Mouse (Mus musculus) hindbrain, embryonic 13.5 days (tissue): ENCODE data around the gene Fgfbp1. TPM values are rescaled to one million over a fixed set of nuclear protein-coding genes. Genes with fewer than 3 reads are reported as not detected.

Source experiments
- ATAC-seq: fragments of 200-750 bp; cut with Nextera tagmentation; 2 replicates; pipeline ENCODE4 v1.8.0; 2017; ENCODE audit warnings: moderate TSS enrichment; ENCODE audit not compliant: low FRiP score
- H3K27ac ChIP-seq: fragments of 300-500 bp; sonication (generic); 2 replicates; pipeline ENCODE4 v1.5.1; 2015; ENCODE audit warnings: inconsistent platforms, mild to moderate bottlenecking, moderate library complexity
- H3K27me3 ChIP-seq: fragments of 300-500 bp; sonication (generic); 2 replicates; pipeline ENCODE4 v1.6.1; 2015; ENCODE audit warnings: mild to moderate bottlenecking, inconsistent platforms
- H3K36me3 ChIP-seq: fragments of 300-500 bp; sonication (generic); 2 replicates; pipeline ENCODE4 v1.6.1; 2015; ENCODE audit warnings: mild to moderate bottlenecking, inconsistent platforms
- H3K4me1 ChIP-seq: fragments of 300-500 bp; sonication (generic); replicated peaks from 2 replicates; pipeline ENCODE4 v1.6.1; 2015; ENCODE audit warnings: inconsistent platforms
- H3K4me2 ChIP-seq: fragments of 300-500 bp; sonication (generic); 2 replicates; pipeline ENCODE4 v1.6.1; 2015; ENCODE audit warnings: inconsistent platforms, mild to moderate bottlenecking, moderate library complexity
- H3K4me3 ChIP-seq: fragments of 300-500 bp; sonication (generic); 2 replicates; pipeline ENCODE4 v1.5.1; 2015; ENCODE audit warnings: mild to moderate bottlenecking, inconsistent platforms
- H3K9ac ChIP-seq: fragments of 300-500 bp; sonication (generic); 2 replicates; pipeline ENCODE4 v1.6.1; 2015; ENCODE audit warnings: mild to moderate bottlenecking, inconsistent platforms
- H3K9me3 ChIP-seq: fragments of 300-500 bp; sonication (generic); 2 replicates; pipeline ENCODE4 v1.6.1; 2016; ENCODE audit warnings: inconsistent platforms
- WGBS: fragments of 180-500 bp; shearing (Covaris S2); methylation state at CpG from one replicate; pipeline ENCODE4 v1.1.7; 2015; 5-methylcytosine and 5-hydroxymethylcytosine counted together
- polyA plus RNA-seq: library from polyadenylated mRNA; unstranded; fragments of >200 nt; fragmentation: Nextera tagmentation; extraction: Ambion mirVana; gene quantifications from 2 replicates; pipeline ENCODE4 v1.2.1, GENCODE M21; 2015

Fgfbp1 gene
- 2.5 and 2.8 TPM in 2 replicates for polyA plus RNA-seq

DNA sequence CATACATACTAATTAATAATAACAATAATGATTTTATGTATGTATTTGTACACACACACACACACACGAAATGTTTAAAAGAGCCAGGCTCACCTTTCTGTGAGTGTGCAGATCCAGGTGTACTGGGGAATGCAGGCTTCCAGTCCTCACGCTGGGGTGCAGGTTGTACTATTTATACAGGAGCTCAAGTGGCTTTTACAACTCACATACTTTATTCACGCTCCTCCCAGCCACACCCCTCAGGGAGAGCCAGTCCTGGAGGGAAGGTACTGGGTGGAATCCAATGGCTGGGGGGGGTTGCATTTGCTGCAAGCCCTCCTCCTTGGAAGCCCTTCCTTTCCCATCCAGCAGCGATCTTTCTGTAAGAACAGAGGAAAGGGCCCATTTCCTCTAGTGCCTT, at the start of gene Fgfbp1:
TSS of gene Fgfbp1 (minus strand) at position 160 of the 400 bp plus-strand sequence.
- no peak for ATAC-seq

DNA sequence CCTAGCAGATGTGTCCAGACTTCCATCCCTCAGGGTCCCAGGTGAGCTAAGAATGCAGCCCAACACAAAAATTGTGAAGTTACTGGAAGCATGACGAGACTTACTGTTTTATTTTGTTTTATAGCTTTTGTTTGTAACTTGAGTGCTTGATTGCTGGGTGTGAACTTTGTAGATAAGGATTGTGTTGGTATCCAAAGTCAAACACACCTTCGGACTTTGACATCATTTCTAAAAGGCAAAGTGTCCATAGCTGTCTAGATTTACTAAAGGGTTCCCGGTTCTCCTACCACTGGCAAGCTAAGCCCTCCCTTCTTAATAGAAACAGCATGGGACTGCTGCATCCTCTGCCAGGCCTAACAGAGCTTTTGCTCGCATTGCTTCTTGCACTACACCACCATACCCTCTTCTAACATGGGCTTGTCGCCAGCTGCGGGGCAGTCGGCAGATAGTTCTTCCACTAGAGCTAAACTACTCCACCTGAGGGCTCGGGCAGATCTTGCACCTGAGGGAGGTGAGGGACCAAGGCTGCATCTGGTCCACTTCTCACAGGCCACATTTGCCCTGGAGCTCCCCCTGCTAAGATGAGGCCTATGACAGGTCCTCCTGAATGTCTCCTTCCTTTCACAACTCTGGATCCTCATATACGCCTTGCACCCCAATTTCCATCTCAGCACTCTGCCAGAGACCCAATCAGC, 16.9 kb upstream of the Fgfbp1 start:
- no peak overlapping the region for H3K9ac ChIP-seq
- no peak overlapping the region for H3K4me3 ChIP-seq
- H3K36me3 ChIP-seq, result peaks cover 25% of the 10 kb centered on the region
- no peak for ATAC-seq
- no peaks in the 10 kb centered on the region for H3K27me3 ChIP-seq
- no peak overlapping the region for H3K27ac ChIP-seq
- no peaks in the 10 kb centered on the region for H3K9me3 ChIP-seq
- WGBS, result 93% methylated on average over 9 of the region's 9 CpGs
- H3K4me1 ChIP-seq, result no peaks in the 10 kb centered on the region
- H3K4me2 ChIP-seq, result no peak overlapping the region

More for the DNA sequence above, at the start of gene Fgfbp1:
- 59% methylated on average over 4 of the region's 4 CpGs for WGBS
- Histone ChIP-seq H3K4me1 (no peaks in the 10 kb centered on the region), H3K9me3 (no peaks in the 10 kb centered on the region), H3K4me3 (no peak within 1 kb of the TSS), H3K9ac (no peak within 1 kb of the TSS), H3K36me3 (no peaks in the 10 kb centered on the region), H3K27ac (no peak within 1 kb of the TSS), H3K27me3 (no peaks in the 10 kb centered on the region), H3K4me2 (no peak within 1 kb of the TSS)

DNA sequence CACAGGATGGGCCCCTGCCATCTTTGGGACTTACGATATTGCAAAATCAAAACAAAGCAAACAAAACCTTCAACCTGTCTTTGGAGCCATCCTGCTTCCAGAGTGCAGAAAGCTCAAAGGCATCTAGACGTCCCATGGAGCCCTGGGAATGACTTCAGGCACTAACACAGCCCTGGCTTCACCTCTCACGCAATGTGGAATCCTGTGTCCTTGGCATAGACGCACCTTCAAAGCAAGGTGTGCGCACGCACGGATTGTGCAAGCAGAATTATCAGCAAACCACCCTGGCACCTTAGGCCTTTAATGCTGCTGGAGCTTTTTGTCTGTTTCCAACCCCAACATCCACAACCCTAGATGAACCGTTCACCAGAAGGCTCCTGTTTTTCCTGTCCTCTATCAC, 16.0 kb upstream of the Fgfbp1 start:
- Histone ChIP-seq H3K4me1 (no peaks in the 10 kb centered on the region), H3K9me3 (no peaks in the 10 kb centered on the region), H3K27ac (no peak overlapping the region), H3K9ac (no peak overlapping the region), H3K27me3 (no peaks in the 10 kb centered on the region), H3K4me3 (no peak overlapping the region), H3K36me3 (peaks cover 23% of the 10 kb centered on the region), H3K4me2 (no peak overlapping the region)
- ATAC-seq, result no peak
- 92% methylated on average over 8 of the region's 8 CpGs for WGBS

DNA sequence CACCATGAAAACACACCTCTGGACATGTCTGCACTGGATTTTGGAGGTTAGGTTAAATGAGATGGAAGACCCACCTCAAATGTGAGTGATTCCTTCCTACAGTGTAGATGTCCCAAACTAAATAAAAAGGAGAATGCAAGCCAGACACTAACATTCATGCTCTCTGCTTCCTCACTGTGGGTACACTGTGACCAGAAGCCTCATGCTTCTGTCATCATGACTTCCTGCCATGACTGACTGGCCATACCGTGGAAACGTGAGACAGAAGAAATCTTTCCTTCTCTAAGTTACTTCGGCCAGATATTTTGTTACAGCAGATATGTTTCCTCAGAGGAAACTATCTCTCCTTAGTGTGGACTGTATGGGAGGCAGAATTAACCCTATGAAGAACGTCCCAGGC, 14.6 kb upstream of the Fgfbp1 start:
- Histone ChIP-seq H3K36me3 (peaks cover 11% of the 10 kb centered on the region), H3K27ac (no peak overlapping the region), H3K9ac (no peak overlapping the region), H3K27me3 (no peaks in the 10 kb centered on the region), H3K4me1 (no peaks in the 10 kb centered on the region), H3K4me2 (no peak overlapping the region), H3K9me3 (no peaks in the 10 kb centered on the region), H3K4me3 (no peak overlapping the region)
- 93% methylated on average over 4 of the region's 4 CpGs for WGBS
- ATAC-seq, result no peak

DNA sequence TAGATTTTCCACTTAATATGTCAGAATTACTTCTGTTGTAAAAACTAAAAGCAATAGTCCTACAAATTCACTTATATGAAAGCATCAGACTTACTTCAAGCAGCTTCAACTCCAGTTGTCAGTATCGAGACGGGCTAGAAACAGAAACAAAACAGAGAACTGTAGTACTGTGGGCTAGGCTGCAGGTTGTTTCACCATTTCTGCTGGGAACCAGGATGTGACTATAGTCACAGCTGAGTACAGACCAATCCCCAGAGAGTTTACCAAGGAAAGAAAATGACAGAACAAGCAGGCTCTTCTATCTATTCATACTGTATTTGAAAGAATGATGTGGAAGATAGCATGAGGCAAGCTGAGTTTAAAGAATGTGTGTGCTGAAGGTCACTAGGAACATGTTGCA, 13.4 kb upstream of the Fgfbp1 start:
- 99% methylated on average over 2 of the region's 2 CpGs for whole genome bisulfite sequencing
- Histone ChIP-seq H3K4me2 (no peak overlapping the region), H3K36me3 (peaks cover 6% of the 10 kb centered on the region; the same call in 1 of the 2 replicates), H3K27ac (no peak overlapping the region), H3K9ac (no peak overlapping the region), H3K4me1 (no peaks in the 10 kb centered on the region), H3K27me3 (no peaks in the 10 kb centered on the region), H3K4me3 (no peak overlapping the region), H3K9me3 (no peaks in the 10 kb centered on the region)
- ATAC-seq, result no peak

DNA sequence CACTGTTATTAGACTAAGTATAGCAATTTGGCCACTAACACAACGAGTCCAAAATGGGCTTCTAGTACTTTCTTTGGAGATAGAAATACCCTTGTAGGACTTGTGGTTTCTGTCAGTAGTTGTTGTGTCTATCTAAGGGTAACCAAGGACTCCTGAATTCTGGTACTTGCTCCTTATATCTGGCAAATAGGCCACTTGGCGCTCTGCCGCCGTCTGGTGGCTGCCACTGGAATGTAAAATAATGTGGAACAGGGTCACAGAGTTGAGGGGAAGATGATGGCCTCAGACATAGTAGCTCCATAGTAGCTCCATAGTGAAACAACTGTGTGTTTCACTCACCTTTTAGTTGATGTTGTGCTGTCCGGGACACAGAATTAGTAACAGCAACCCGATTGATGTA, 8.7 kb upstream of the Fgfbp1 start:
- 53% methylated on average over 6 of the region's 6 CpGs for WGBS
- Histone ChIP-seq H3K9me3 (no peaks in the 10 kb centered on the region), H3K4me2 (no peak overlapping the region), H3K9ac (no peak overlapping the region), H3K27ac (no peak overlapping the region), H3K36me3 (no peaks in the 10 kb centered on the region), H3K27me3 (no peaks in the 10 kb centered on the region), H3K4me1 (no peaks in the 10 kb centered on the region), H3K4me3 (no peak overlapping the region)
- no peak for ATAC-seq

DNA sequence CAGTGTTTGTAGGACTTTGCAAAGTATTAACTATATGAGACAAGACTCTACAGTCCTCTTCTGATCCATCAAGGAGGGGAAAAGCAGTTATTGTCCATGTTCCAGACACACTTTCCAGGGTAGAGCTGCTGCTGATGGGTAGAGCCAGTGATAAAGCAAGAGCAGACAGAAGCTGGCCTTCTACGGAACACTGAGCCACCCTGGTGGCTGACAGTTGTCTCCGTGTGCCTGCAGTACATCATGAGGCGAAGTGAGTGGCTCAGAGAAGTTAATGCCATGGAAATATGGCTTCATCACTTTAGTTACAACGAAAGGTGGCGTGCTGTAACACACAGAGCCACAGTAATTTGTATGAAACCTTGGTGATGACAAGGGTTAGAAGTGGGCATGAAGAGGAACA, 7.4 kb upstream of the Fgfbp1 start:
- Histone ChIP-seq H3K9me3 (no peaks in the 10 kb centered on the region), H3K36me3 (no peaks in the 10 kb centered on the region), H3K9ac (no peak overlapping the region), H3K27me3 (no peaks in the 10 kb centered on the region), H3K4me1 (no peaks in the 10 kb centered on the region), H3K27ac (no peak overlapping the region), H3K4me3 (no peak overlapping the region), H3K4me2 (no peak overlapping the region)
- ATAC-seq, result no peak
- 85% methylated on average over 5 of the region's 5 CpGs for WGBS

DNA sequence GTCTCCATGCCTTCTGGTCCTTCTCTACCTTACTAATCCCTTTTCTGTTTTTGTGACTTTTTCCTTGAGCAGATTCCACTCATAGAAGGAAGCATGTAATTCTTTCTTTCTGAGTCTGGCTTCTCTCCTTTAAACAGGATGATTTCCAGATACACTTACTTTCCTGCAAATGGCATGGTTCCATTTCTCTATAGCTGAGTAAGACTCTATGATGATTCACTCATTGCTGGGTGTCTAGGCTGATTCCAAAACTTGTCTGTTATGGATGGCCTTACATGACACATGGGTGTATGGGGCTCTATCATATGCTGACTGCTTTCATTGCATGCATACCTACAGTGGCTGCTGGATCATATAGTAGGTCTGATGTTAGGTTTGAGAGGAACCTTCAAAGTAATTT, 4.6 kb upstream of the Fgfbp1 start:
- no peaks in the 10 kb centered on the region for H3K4me1 ChIP-seq
- H3K4me3 ChIP-seq, result no peak overlapping the region
- no peak overlapping the region for H3K9ac ChIP-seq
- H3K36me3 ChIP-seq, result no peaks in the 10 kb centered on the region
- no peak for ATAC-seq
- H3K9me3 ChIP-seq, result no peaks in the 10 kb centered on the region
- H3K27me3 ChIP-seq, result no peaks in the 10 kb centered on the region
- H3K4me2 ChIP-seq, result no peak overlapping the region
- no peak overlapping the region for H3K27ac ChIP-seq

DNA sequence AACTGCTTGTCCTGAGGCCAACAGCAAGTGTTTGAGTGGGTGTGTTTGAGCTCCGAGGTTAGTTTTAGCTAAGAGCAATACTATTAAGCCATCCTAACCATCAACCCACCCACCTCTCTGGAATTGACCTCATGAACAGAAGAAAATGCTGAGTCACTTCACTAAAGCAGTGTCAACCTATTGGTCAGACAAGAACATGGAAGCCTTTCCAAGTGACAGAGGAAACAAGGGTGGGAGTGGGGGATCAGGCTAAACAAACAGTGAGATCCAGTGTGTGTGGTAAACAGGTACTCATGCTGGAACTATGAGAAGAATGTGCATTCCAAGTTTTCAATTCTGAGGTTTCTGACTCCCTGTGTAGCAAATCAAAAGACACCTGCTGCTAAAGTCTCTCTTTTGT, 1.3 kb upstream of the Fgfbp1 start:
- ATAC-seq, result no peak
- 54% methylated on average over 1 of the region's 1 CpGs for WGBS
- H3K27ac ChIP-seq, result no peak overlapping the region

DNA sequence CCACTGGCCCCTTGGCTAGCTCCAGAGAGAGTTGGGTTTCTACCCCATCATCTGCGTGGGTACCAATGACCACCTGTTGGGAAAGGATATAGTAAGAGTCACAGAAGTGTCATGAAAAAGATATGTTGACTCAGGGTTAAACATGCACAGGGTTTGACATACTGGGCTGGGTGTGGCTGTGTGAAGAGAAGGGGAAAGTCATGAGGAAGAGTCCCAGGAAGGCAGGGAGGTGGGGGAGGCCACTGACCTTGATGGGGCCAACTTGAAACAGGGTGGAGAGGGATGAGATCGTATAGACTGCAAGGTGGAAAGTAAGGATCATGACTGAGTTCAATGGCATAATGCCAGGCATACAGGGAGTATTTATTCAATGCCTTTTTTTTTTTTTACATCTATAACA, 1.2 kb downstream of the Fgfbp1 start:
- no peak overlapping the region for H3K4me2 ChIP-seq
- H3K4me3 ChIP-seq, result no peak overlapping the region
- ATAC-seq, result no peak
- H3K9me3 ChIP-seq, result no peaks in the 10 kb centered on the region
- no peak overlapping the region for H3K9ac ChIP-seq
- H3K27me3 ChIP-seq, result no peaks in the 10 kb centered on the region
- H3K36me3 ChIP-seq, result no peaks in the 10 kb centered on the region
- no peak overlapping the region for H3K27ac ChIP-seq
- 90% methylated on average over 2 of the region's 2 CpGs for WGBS
- H3K4me1 ChIP-seq, result no peaks in the 10 kb centered on the region

More for the DNA sequence above, 1.3 kb upstream of the Fgfbp1 start:
- H3K4me1 ChIP-seq, result no peaks in the 10 kb centered on the region
- no peaks in the 10 kb centered on the region for H3K36me3 ChIP-seq
- H3K9ac ChIP-seq, result no peak overlapping the region
- no peak overlapping the region for H3K4me3 ChIP-seq
- H3K4me2 ChIP-seq, result no peak overlapping the region
- H3K27me3 ChIP-seq, result no peaks in the 10 kb centered on the region
- no peaks in the 10 kb centered on the region for H3K9me3 ChIP-seq

DNA sequence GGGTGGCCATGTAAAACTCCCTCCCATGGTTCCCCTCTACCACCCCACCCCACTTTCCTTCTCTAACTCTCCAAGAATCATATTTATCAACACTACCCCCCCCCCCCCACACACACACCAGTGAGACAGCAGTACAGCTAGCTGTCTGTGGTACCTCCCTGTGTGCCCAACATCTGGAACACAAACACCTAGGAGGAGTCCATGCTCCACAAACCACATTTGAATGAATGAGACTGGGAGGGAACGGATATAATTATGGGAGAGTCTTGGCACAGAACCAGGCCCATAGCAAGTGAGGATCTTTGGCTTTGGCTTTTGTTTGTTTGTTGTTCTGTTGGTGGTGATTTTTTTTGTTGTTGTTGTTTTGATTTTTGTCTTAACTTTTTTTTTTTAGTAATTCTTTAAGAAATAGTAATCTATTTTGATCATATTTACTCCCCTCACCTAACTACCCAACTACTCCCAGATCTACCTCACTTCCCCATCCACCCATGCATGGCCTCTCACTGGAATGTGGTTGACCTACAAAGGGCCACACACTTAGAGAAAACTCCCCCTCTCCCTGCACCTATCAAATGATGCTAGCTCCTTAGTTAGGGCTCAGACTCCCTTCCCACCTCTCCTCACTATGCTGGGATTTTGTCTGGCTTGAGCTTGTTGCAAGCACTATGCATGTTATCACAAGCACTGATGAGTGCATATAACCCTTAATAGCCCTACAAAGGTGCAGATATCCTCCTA, 4.6 kb downstream of the Fgfbp1 start:
- ATAC-seq, result no peak
- no peak overlapping the region for H3K4me2 ChIP-seq
- H3K27ac ChIP-seq, result no peak overlapping the region
- no peaks in the 10 kb centered on the region for H3K9me3 ChIP-seq
- 86% methylated on average over 1 of the region's 1 CpGs for WGBS
- no peaks in the 10 kb centered on the region for H3K36me3 ChIP-seq
- no peaks in the 10 kb centered on the region for H3K4me1 ChIP-seq
- no peak overlapping the region for H3K9ac ChIP-seq
- H3K27me3 ChIP-seq, result no peaks in the 10 kb centered on the region
- H3K4me3 ChIP-seq, result no peak overlapping the region

DNA sequence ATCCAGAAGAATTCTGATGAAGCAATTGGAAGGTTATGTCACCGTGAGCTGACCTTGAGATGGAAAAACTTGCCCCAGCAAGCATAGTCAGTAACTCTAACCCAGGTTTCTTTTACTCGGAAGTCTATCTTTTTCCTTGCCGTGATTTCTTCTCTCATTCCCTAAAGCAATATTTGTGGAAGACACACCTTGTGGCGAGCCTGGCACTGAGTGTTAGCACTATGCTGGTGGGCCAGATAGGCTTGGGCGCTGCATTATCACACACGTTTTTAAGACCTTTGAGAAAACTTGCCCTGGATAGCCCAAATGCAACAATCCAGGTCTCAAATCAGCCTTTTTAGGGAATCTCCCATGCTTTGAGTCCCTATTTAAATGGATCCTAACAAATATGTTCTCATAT, 7.4 kb downstream of the Fgfbp1 start:
- H3K4me2 ChIP-seq, result no peak overlapping the region
- H3K9ac ChIP-seq, result no peak overlapping the region
- H3K36me3 ChIP-seq, result no peaks in the 10 kb centered on the region
- 89% methylated on average over 6 of the region's 6 CpGs for WGBS
- no peak overlapping the region for H3K27ac ChIP-seq
- no peak for ATAC-seq
- H3K4me3 ChIP-seq, result no peak overlapping the region
- H3K4me1 ChIP-seq, result no peaks in the 10 kb centered on the region
- no peaks in the 10 kb centered on the region for H3K27me3 ChIP-seq
- no peaks in the 10 kb centered on the region for H3K9me3 ChIP-seq

DNA sequence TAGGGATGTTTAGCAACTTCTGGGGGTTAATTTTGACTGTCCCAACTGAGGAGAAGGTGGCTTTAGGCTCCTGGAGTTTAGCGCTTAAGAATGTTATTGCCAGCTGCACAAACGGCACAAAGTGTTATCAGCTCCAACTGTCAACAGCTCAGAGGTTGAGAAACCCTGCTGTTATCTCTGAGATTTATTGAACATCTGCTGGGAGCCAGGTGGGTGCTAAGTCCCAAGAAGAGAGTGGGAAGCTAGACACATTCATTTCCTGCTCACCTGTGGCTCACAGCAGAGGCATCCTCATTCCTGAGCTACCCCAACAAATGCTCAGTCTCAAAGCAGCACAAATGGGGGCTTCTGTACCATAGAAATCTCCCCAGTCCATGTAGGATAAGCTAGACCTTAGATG, 10.4 kb downstream of the Fgfbp1 start:
- Histone ChIP-seq H3K4me1 (no peaks in the 10 kb centered on the region), H3K9me3 (no peaks in the 10 kb centered on the region), H3K4me3 (no peak overlapping the region), H3K9ac (no peak overlapping the region), H3K27me3 (no peaks in the 10 kb centered on the region), H3K4me2 (no peak overlapping the region), H3K27ac (no peak overlapping the region), H3K36me3 (no peaks in the 10 kb centered on the region)
- WGBS, result 90% methylated on average over 2 of the region's 2 CpGs
- ATAC-seq, result no peak
